Mouse (Mus musculus) brown adipose tissue, adult 24 weeks (tissue): ENCODE data around the gene Pak4. TPM values are rescaled to one million over a fixed set of nuclear protein-coding genes. Genes with fewer than 3 reads are reported as not detected.

Source experiments
- H3K27ac ChIP-seq: fragments of 200-500 bp; replicated peaks from 2 replicates; pipeline ENCODE4 v1.5.1; 2012; ENCODE audit warnings: low read depth, mild to moderate bottlenecking, low read length
- H3K4me1 ChIP-seq: fragments of 200-500 bp; 2 replicates; pipeline ENCODE4 v1.6.1; 2012; ENCODE audit warnings: low read length, mixed read lengths; ENCODE audit not compliant: control insufficient read depth, insufficient read depth, insufficient read length
- H3K4me3 ChIP-seq: fragments of 200-500 bp; 2 replicates; pipeline ENCODE4 v1.5.1; 2012; ENCODE audit warnings: low read depth, mild to moderate bottlenecking, low read length, moderate library complexity; ENCODE audit not compliant: insufficient read depth
- polyA plus RNA-seq: library from polyadenylated mRNA; stranded (reverse); fragments of >200 nt; gene quantifications from 2 replicates; pipeline ENCODE4 v1.2.4, GENCODE M21; 2012; ENCODE audit not compliant: missing spikeins, insufficient read depth, insufficient read length

Gene Pak4
- polyA plus RNA-seq, 1 experiment, result 5.8 TPM

DNA sequence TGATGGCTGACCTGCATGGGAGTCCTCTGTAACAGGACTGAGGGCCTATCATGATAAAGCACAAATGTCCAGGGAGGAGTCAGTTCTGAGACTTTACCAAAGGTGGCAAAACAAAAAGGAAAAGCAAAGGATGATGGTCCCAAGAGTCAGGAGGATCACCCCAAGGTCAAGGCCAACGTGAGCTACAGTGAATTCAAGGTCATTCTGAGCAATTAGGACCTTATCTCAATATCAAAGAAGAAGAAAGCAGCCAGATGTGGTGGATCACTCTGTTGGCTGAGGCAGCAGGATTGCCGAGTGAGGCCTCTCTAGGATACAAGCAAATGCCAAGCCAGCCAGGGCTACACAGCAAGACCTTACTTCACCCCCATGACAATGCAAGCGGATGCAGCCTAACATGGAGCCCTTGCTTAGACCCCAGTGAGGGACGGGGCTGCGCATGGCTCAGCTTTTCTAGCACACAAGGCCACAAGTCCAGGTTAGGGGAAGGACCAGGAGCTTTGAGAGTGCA is 19.4 kb downstream of the Pak4 start:
- no peak overlapping the region for H3K4me3 ChIP-seq
- no peaks in the 10 kb centered on the region for H3K4me1 ChIP-seq
- no peak overlapping the region for H3K27ac ChIP-seq

DNA sequence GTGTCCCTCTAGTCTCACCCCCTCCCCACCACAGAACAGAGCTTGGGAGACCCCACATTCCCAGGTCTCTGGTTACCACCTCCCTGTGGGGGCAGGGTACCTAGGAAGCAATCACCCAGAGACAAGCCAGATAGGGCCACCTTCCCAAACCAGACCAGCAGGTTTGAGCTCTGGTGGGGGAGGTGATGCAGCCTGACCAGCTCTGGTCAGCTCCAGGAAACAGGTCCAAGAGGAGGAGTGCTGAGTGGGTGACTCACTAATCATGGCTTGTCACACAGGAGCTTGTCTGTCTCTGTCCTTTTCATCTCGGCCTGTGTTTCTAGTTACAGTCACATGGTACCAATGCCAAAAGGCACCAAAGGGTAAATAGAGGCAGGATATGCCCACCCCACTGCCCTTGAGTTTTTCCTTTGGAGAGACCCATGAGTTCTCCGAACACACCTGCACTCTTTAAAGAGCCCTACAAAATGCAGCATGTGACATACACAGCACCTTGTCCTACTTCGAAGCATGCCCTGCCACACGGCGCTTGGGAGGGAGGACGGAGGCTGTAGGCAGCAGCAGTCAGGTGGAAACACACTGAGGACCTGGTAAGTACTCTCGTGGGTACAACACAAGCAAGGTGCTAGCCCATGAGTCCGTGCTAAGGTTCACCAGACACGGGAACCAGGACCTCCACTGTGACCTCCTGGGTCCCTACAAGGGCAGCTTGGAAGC is 20.0 kb downstream of the Pak4 start:
- H3K4me3 ChIP-seq, result no peak overlapping the region
- H3K27ac ChIP-seq, result no peak overlapping the region
- no peaks in the 10 kb centered on the region for H3K4me1 ChIP-seq

DNA sequence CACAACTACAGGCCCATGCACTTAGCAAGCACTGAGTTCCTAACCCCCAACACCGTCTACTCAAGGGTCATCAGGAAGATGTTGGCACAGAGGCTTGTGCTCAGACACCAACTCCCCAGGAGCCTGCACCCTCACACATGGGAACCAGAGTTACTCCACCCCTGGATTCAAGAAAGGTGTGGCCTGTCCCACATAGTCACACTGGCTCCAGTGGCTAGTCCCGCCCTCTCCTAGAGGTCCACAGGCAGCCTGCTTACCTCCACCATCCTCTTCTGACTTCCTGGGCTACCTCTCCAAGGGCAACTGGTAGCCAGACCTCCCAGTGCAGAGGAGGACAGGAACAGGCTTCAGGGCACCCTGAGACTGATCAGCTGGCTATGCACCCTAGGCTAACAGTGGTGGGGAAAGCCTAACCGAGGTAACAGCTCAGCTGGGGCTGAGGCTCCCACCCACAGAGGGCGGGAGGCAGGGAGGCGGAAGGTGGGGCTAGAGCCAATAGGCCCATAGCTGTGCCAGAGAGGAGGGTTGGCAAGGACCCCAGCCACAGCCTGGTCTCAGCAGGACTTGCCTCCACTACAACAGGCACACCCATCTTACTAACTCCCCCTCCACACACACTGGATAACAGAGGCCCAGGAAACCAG is 21.6 kb downstream of the Pak4 start:
- H3K4me1 ChIP-seq, result no peaks in the 10 kb centered on the region
- H3K4me3 ChIP-seq, result no peak overlapping the region

DNA sequence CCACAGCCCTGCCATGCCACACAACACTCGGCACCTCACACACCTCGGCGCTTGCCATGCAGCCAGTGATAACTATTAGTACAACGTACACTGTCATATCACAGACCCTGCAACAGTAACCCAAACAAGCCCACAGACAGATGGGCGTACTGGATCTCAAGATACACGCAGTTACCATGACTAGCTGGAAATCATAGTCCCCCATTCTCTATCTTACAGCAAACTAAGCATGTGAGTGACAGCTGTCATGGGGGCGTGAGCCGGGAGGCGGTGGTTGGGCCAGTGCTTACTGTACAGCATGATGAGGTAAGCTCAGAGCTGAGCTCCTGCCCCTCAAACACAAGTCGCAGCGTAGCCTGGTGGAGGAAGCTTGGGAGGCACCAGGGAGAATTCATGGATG is 22.4 kb downstream of the Pak4 start:
- Histone ChIP-seq H3K4me3 (no peak overlapping the region), H3K4me1 (no peaks in the 10 kb centered on the region; the same call in 1 of the 2 replicates), H3K27ac (no peak overlapping the region)

More for the DNA sequence above, 21.6 kb downstream of the Pak4 start:
- no peak overlapping the region for H3K27ac ChIP-seq

DNA sequence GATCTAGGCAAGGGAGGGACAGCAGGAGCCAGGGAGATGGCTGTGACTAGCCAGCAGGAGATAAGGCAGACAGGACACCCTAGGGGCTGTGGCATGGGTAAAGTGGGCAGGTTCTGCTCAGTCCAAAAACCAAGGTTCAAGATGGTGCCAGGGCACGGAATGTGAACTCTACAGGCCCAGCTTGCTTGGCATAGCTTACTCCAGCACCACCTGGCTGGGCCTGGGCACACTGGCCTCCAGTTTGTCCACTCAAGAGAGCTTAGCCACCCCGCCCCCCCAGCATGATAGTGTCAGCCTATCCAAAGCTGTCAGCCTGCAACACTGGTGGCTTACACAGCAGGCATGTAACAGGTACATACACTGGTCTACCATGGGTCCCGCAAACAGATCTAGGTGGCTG is 24.7 kb downstream of the Pak4 start:
- no peaks in the 10 kb centered on the region; the same call in 1 of the 2 replicates for H3K4me1 ChIP-seq
- H3K27ac ChIP-seq, result no peak overlapping the region
- H3K4me3 ChIP-seq, result no peak overlapping the region

DNA sequence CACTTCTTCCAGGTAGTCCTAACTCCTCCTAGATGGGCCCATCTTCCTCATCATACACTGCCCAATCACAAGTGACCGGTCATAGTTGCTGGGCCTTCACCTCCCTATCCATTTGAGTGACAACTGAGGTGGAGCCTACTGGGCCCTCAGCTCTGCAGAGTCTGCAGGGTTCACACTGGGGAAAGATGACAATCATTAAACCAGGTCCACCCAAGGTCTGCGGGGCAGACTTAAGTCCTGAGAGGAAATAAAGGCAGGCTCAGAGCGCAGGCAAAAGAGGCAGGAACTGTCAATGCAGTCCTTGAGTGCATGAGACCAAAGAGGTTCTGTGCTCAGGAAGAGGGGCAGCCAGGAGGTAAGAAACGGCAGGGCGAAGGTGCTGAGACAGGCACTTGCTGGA is 25.3 kb downstream of the Pak4 start:
- H3K27ac ChIP-seq, result no peak overlapping the region
- no peaks in the 10 kb centered on the region; the same call in 1 of the 2 replicates for H3K4me1 ChIP-seq

DNA sequence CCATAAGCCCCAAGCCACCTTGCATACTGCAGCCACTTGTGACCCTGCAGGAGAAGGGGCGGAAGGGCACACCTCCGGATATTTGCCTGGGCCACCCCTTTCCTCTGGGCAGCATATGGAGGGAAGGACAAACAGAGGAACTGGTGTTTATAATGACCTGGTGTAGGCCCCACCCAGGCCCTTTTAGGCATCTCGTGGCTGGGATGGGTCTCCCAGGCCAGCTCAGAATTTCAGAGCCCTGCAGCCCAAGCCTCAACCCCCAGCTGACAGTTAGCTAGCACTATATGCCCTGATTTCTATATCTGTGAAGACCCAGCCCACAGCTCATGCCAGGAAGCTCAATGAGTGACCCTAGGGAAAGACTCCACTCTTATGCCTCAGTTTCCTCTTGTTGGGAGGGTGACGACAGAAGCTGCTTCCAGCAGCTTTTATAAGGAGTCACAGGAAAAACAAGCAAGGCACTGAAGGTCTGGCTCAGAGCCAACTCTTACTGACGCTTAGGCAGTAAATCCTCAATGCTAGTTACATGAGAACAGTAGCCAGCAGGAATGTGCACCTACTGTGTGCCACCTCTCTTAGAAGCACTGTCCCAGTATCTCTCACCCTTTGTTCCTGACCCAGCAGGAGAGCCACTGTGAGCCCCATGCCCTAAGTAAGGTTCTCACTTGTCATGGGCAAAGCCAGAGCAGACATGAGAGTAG is 26.9 kb downstream of the Pak4 start:
- Histone ChIP-seq H3K27ac (no peak overlapping the region), H3K4me3 (no peak overlapping the region), H3K4me1 (no peaks in the 10 kb centered on the region; the same call in 1 of the 2 replicates)

More for the DNA sequence above, 25.3 kb downstream of the Pak4 start:
- no peak overlapping the region for H3K4me3 ChIP-seq

DNA sequence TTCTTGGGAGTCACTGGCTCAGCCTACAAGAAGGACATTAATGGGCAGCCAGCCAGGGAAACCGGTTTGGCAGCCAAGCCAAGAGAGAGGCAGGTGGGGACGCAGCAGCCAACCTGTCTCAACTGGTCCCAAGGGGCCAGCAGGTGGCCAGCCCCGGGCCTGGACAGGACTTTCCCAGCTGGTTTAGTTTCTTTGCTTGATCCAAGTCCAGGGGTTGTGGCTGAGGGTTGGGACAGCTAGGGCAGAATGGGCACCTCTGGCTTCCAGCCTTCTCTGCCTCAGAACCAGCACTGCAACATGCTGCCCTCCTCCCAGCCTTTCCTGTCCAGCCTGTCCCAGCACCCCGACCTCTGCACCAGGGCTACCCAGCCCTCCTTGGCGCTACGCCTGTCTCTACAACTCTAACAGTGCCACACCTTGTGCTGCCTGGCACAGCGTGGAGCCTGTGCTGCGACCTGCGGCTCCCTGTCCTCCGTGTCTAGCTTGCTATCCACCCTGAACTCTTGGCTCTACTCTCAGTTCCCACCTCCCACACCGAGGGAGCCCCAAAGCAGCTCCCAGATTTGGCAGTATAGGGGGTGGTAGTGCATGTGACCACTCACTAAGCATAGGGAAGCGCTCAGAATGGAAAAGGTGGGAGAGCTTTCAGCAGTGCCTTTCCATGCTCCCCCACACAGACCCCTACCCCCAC is 27.5 kb downstream of the Pak4 start:
- Histone ChIP-seq H3K27ac (no peak overlapping the region), H3K4me3 (no peak overlapping the region), H3K4me1 (no peaks in the 10 kb centered on the region; the same call in 1 of the 2 replicates)

DNA sequence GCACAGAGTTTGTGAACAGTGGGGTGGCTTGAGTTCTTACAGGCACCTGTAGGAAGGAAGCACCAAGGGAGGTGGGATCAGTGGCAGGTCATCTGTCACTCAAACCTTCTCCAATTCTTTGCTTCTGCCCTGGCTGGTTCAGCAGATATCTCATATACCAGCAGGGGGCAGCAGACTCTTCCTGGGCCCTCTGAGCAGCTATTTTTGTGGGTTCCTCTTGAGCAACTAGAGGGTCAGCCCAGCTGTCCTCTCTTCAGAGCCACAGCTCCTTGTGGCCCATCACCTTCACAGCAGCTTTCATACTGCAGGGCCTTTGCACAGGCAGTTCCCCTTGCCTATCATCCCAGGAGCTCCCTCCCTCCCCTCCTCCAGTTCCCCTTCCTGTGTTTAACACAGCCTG is 29.7 kb downstream of the Pak4 start:
- Histone ChIP-seq H3K4me1 (no peaks in the 10 kb centered on the region; the same call in 1 of the 2 replicates), H3K27ac (no peak overlapping the region), H3K4me3 (no peak overlapping the region)

DNA sequence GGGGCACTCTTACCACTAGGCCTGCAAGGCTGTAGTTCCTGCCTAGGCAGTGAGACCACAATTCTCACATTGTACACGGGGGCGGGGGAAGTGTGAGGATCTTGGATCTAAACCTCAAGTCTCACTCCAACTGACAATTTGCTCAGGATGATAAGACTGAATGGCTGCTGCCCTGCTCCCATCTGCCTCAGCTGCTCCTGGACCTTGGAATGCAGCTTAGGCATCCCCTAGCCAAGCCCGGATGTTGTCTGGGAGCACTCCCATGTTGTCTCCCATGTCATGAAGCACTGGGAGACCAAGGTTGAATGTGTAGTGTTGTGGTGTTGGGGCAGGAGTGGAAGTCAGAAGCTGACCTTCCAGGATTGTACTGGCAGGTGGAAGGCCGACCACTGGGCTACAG is 30.4 kb downstream of the Pak4 start:
- Histone ChIP-seq H3K27ac (no peak overlapping the region), H3K4me3 (no peak overlapping the region), H3K4me1 (no peaks in the 10 kb centered on the region; the same call in 1 of the 2 replicates)

DNA sequence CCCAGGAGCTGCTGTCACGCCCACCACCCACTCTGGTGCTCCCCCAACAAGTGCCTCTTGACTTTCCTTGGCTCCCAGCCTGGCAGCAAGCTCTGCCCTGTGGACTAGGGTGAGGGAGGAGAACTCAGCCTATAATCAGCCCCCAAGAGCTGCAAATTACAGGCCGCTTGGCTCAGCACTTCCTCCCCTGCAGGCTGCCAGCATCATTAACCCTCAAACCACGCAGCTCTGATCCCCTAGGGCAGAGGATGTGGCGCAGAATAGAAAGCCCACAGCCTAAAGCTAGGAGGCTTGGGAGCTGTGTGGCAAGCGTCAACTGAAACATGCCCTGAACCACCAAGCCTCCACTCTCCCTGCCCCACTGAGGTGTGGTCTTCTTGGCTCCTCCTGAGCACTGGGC is 32.6 kb downstream of the Pak4 start:
- no peak overlapping the region for H3K4me3 ChIP-seq
- H3K27ac ChIP-seq, result no peak overlapping the region
- no peaks in the 10 kb centered on the region; the same call in 1 of the 2 replicates for H3K4me1 ChIP-seq

DNA sequence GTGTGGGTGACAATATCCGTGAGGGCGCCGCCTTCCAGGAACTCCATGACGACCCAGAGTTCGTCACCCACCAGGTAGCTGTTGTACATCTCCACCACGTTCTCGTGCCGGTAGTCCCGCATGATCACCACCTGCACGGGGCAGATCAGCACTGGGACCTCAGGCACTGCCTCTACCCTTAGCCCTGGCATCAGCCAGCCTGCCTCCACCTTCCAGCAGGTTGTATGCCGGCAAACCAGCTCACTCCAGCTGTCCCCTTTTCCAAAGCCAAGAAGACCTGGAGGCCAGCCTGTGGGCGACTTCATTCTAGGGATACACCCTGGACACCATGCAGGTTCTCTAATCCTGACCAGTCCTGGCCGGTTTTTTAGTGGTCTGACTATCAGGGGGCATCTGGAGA is 35.0 kb downstream of the Pak4 start:
- Histone ChIP-seq H3K4me3 (no peak overlapping the region), H3K27ac (no peak overlapping the region)

DNA sequence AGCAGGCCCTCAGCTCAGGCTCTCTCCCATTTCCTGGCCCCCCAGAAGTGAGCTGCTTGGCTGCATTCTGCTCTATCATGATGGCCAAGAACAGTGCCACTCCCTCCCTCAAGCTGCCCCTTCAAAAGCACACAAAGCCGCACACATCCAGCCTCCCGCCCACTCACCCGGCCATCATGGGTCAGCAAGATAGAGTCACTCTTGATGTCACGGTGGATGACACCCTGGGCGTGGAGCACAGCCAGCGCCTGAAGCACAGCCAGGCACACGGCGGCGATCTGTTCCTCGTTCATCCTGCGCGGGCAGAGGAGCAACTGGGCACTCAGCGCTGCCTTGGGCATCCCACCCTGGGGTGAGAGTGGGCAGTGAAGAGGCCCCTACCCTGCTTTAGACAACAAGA is 35.6 kb downstream of the Pak4 start:
- Histone ChIP-seq H3K27ac (no peak overlapping the region), H3K4me3 (no peak overlapping the region), H3K4me1 (no peaks in the 10 kb centered on the region)

More for the DNA sequence above, 35.0 kb downstream of the Pak4 start:
- H3K4me1 ChIP-seq, result no peaks in the 10 kb centered on the region

DNA sequence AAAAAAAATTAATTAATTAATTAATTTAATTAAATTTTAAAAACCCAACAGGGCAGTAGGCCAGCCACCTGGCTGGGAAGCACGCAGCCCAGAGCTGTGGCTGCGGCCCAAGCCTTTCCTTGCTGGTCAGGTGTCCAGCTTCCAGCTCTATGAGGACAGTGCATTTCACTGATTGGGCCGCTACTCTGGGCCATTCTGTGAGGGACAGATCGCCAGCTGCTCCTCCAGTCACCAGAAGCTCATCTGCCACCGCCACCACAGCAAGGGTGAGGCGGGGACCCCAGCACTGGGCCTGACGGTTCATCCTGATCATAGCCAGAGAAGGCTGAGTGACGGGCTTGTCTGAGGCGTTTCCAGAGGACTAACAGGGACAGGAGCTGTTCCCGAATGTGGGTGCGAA is 36.0 kb downstream of the Pak4 start:
- H3K4me3 ChIP-seq, result no peak overlapping the region
- H3K27ac ChIP-seq, result no peak overlapping the region
- no peaks in the 10 kb centered on the region for H3K4me1 ChIP-seq

DNA sequence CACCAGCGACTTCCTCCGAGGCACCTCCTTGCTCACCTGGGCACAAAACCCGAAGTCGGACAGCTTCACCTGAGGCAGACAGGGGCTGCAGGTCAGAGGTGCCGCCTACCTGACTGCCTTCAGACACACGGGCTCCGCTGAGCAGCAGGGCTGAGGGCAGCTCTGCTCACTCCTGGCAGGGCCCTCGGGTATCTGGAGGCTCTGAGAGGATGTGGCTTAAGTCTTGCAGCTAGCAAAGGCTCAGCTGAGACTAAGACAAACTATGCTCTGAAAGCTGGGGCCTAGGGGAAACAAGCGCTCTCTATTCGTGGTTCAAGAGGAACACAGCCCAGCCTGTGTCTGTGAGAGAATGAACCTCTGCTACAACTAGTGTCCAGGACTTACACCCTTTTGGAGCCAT is 37.1 kb downstream of the Pak4 start:
- no peaks in the 10 kb centered on the region for H3K4me1 ChIP-seq
- no peak overlapping the region for H3K4me3 ChIP-seq
- no peak overlapping the region for H3K27ac ChIP-seq
